Mouse (Mus musculus): ENCODE data around the gene Pdlim7. TPM values are rescaled to one million over a fixed set of nuclear protein-coding genes. Genes with fewer than 3 reads are reported as not detected.
A peak's percentile ranks its signal among the peaks of the same experiment; 100 is the strongest.

Pdlim7 gene
- polyA plus RNA-seq, 2 experiments: 11.5 to 15.3 TPM

GRCm38 (mm10) chr13:55451296-55451695, 62.2 kb downstream of the Pdlim7 start:
- Histone ChIP-seq H3K27me3 (ENCODE audit: control insufficient read depth, insufficient read depth, low read length) (no peaks in the 10 kb centered on the region), H3K4me1 (replicated peaks; ENCODE audit: control insufficient read depth in 2 of 2, insufficient read depth in 2 of 2, low read length in 1 of 2) (peaks cover 20 to 30% of the 10 kb centered on the region in 2 experiments), H3K9ac (replicated peaks) (no peak overlapping the region), H3K4me3 (ENCODE audit: insufficient read depth in 1 of 2, low read depth in 2 of 2, low read length in 2 of 2) (no peak overlapping the region), H3K4me2 (ENCODE audit: low read depth) (no peak overlapping the region), H3K36me3 (replicated peaks; ENCODE audit: control insufficient read depth, insufficient read depth, low read depth) (peaks cover 58% of the 10 kb centered on the region), H3K27ac (no peak overlapping the region), H3K9me3 (ENCODE audit: control insufficient read depth, low read length) (no peaks in the 10 kb centered on the region)
- DNase-seq (ENCODE audit: low read depth in 3 of 3, low spot score in 3 of 3): no peak
- no peak for TF ChIP-seq CTCF (IDR thresholded peaks at IDR 0.05; ENCODE audit: low read depth)
- no peak for TF ChIP-seq EP300 (IDR thresholded peaks at IDR 0.05; ENCODE audit: low read depth)
- no peak for ATAC-seq (ENCODE audit: insufficient read depth)
- WGBS (ENCODE audit: insufficient replicate concordance): 82% methylated on average over 10 of the region's 10 CpGs

GRCm38 (mm10) chr13:55450511-55450980, 62.9 kb downstream of the Pdlim7 start:
- no peak for TF ChIP-seq EP300 (IDR thresholded peaks at IDR 0.05; ENCODE audit: low read depth)
- no peak for TF ChIP-seq CTCF (IDR thresholded peaks at IDR 0.05; ENCODE audit: low read depth)
- DNase-seq (ENCODE audit: low read depth in 3 of 3, low spot score in 3 of 3) (no peak), ATAC-seq (ENCODE audit: insufficient read depth) (no peak)
- Histone ChIP-seq H3K4me2 (ENCODE audit: low read depth) (no peak overlapping the region), H3K9ac (replicated peaks) (no peak overlapping the region), H3K27me3 (ENCODE audit: control insufficient read depth, insufficient read depth, low read length) (no peaks in the 10 kb centered on the region), H3K4me1 (replicated peaks; ENCODE audit: control insufficient read depth in 2 of 2, insufficient read depth in 2 of 2, low read length in 1 of 2) (peaks cover 22 to 34% of the 10 kb centered on the region in 2 experiments), H3K9me3 (ENCODE audit: control insufficient read depth, low read length) (no peaks in the 10 kb centered on the region), H3K4me3 (ENCODE audit: insufficient read depth in 1 of 2, low read depth in 2 of 2, low read length in 2 of 2) (no peak overlapping the region), H3K27ac (no peak overlapping the region), H3K36me3 (replicated peaks; ENCODE audit: control insufficient read depth, insufficient read depth, low read depth) (peaks cover 55% of the 10 kb centered on the region)
- 86% methylated on average over 11 of the region's 11 CpGs for WGBS (ENCODE audit: insufficient replicate concordance)

- Histone ChIP-seq H3K36me3 (replicated peaks; ENCODE audit: control insufficient read depth, insufficient read depth, low read depth) (peaks cover 48% of the 10 kb centered on the region), H3K9ac (replicated peaks) (no peak overlapping the region), H3K4me3 (ENCODE audit: insufficient read depth in 1 of 2, low read depth in 2 of 2, low read length in 2 of 2) (no peak overlapping the region), H3K4me1 (replicated peaks; ENCODE audit: control insufficient read depth in 2 of 2, insufficient read depth in 2 of 2, low read length in 1 of 2) (peaks cover 22 to 34% of the 10 kb centered on the region in 2 experiments), H3K27me3 (ENCODE audit: control insufficient read depth, insufficient read depth, low read length) (no peaks in the 10 kb centered on the region), H3K9me3 (ENCODE audit: control insufficient read depth, low read length) (no peaks in the 10 kb centered on the region), H3K4me2 (ENCODE audit: low read depth) (no peak overlapping the region; the same call in 1 of the 2 replicates), H3K27ac (no peak overlapping the region)
- ATAC-seq (ENCODE audit: insufficient read depth) (no peak), DNase-seq (ENCODE audit: low read depth in 3 of 3, low spot score in 3 of 3) (no peak)
- TF ChIP-seq EP300 (IDR thresholded peaks at IDR 0.05; ENCODE audit: low read depth): no peak
- TF ChIP-seq CTCF (IDR thresholded peaks at IDR 0.05; ENCODE audit: low read depth): peak; percentile 35
- WGBS (ENCODE audit: insufficient replicate concordance): 72% methylated on average over 17 of the region's 17 CpGs
Measured at GRCm38 (mm10) chr13:55449679-55450441, 63.6 kb downstream of the Pdlim7 start.

- DNase-seq (ENCODE audit: low read depth in 3 of 3, low spot score in 3 of 3) (no peak), ATAC-seq (ENCODE audit: insufficient read depth) (no peak)
- H3K4me2 ChIP-seq (ENCODE audit: low read depth): no peak overlapping the region
- H3K9ac ChIP-seq (replicated peaks): no peak overlapping the region
- no peak overlapping the region for H3K4me3 ChIP-seq (ENCODE audit: insufficient read depth in 1 of 2, low read depth in 2 of 2, low read length in 2 of 2)
- peaks cover 22 to 37% of the 10 kb centered on the region in 2 experiments for H3K4me1 ChIP-seq (replicated peaks; ENCODE audit: control insufficient read depth in 2 of 2, insufficient read depth in 2 of 2, low read length in 1 of 2)
- TF ChIP-seq EP300 (IDR thresholded peaks at IDR 0.05; ENCODE audit: low read depth) (no peak), CTCF (IDR thresholded peaks at IDR 0.05; ENCODE audit: low read depth) (no peak)
- 78% methylated on average over 9 of the region's 9 CpGs for WGBS (ENCODE audit: insufficient replicate concordance)
- no peaks in the 10 kb centered on the region for H3K27me3 ChIP-seq (ENCODE audit: control insufficient read depth, insufficient read depth, low read length)
- peaks cover 44% of the 10 kb centered on the region for H3K36me3 ChIP-seq (replicated peaks; ENCODE audit: control insufficient read depth, insufficient read depth, low read depth)
- H3K9me3 ChIP-seq (ENCODE audit: control insufficient read depth, low read length): no peaks in the 10 kb centered on the region
- no peak overlapping the region for H3K27ac ChIP-seq
Measured at GRCm38 (mm10) chr13:55449205-55449604, 64.3 kb downstream of the Pdlim7 start.

- no peak for ATAC-seq (ENCODE audit: insufficient read depth)
- DNase-seq (ENCODE audit: low read depth in 3 of 3, low spot score in 3 of 3): no peak
- Histone ChIP-seq H3K4me1 (replicated peaks; ENCODE audit: control insufficient read depth in 2 of 2, insufficient read depth in 2 of 2, low read length in 1 of 2) (peaks cover 25 to 43% of the 10 kb centered on the region in 2 experiments), H3K9me3 (ENCODE audit: control insufficient read depth, low read length) (no peaks in the 10 kb centered on the region), H3K36me3 (replicated peaks; ENCODE audit: control insufficient read depth, insufficient read depth, low read depth) (peaks cover 34% of the 10 kb centered on the region), H3K9ac (replicated peaks) (no peak overlapping the region), H3K4me2 (ENCODE audit: low read depth) (no peak overlapping the region; the same call in 1 of the 2 replicates), H3K27ac (no peak overlapping the region), H3K27me3 (ENCODE audit: control insufficient read depth, insufficient read depth, low read length) (no peaks in the 10 kb centered on the region), H3K4me3 (ENCODE audit: insufficient read depth in 1 of 2, low read depth in 2 of 2, low read length in 2 of 2) (no peak overlapping the region)
- WGBS (ENCODE audit: insufficient replicate concordance): 86% methylated on average over 5 of the region's 5 CpGs
- TF ChIP-seq CTCF (IDR thresholded peaks at IDR 0.05; ENCODE audit: low read depth) (no peak), EP300 (IDR thresholded peaks at IDR 0.05; ENCODE audit: low read depth) (no peak)
Measured at GRCm38 (mm10) chr13:55448131-55448530, 65.3 kb downstream of the Pdlim7 start.

All from liver, embryonic 14.5 days (tissue).